Mouse (Mus musculus): Measurements from ENCODE around the gene Trip6. TPM values are rescaled to one million over a fixed set of nuclear protein-coding genes. Genes with fewer than 3 reads are reported as not detected.

The Trip6 gene
- polyA plus RNA-seq (2015; fragmentation: Nextera tagmentation; extraction: Ambion mirVana), result 63.9 and 64.8 TPM in 2 replicates

- peak within 1 kb of the TSS; percentile 72 for H3K9ac ChIP-seq
- peaks cover 14% of the 10 kb centered on the region for H3K36me3 ChIP-seq
- H3K27ac ChIP-seq, result peak within 1 kb of the TSS; percentile 91
- WGBS, result 17% methylated on average over 30 of the region's 30 CpGs
- H3K9me3 ChIP-seq, result no peaks in the 10 kb centered on the region
- peaks cover 37% of the 10 kb centered on the region for H3K4me1 ChIP-seq (replicated peaks)
- no peaks in the 10 kb centered on the region for H3K27me3 ChIP-seq (replicated peaks)
- ATAC-seq, result peak; percentile 90
- H3K4me3 ChIP-seq (replicated peaks), result peak within 1 kb of the TSS; percentile 64
- H3K4me2 ChIP-seq (replicated peaks), result peak within 1 kb of the TSS; percentile 78
Measured at GRCm38 (mm10) chr5:137314193-137315083, at the start of gene Trip6. Trip6 (minus strand) TSS chr5:137314404.

GRCm38 (mm10) chr5:137358382-137358781, 44.2 kb upstream of the Trip6 start:
- no peak for ATAC-seq
- H3K4me1 ChIP-seq (replicated peaks), result 0 out of 2 replicates have a peak, but pooled peaks cover 9% of the 10 kb centered on the region
- WGBS, result 31% methylated on average over 7 of the region's 7 CpGs

GRCm38 (mm10) chr5:137354091-137354490, 39.9 kb upstream of the Trip6 start:
- Histone ChIP-seq H3K9ac (no peak overlapping the region), H3K9me3 (no peaks in the 10 kb centered on the region), H3K4me1 (replicated peaks) (peaks cover 23% of the 10 kb centered on the region), H3K27ac (no peak overlapping the region), H3K4me3 (replicated peaks) (no peak overlapping the region), H3K4me2 (replicated peaks) (no peak overlapping the region), H3K36me3 (peaks cover 30% of the 10 kb centered on the region), H3K27me3 (replicated peaks) (no peaks in the 10 kb centered on the region)
- WGBS, result 85% methylated on average over 17 of the region's 17 CpGs
- ATAC-seq, result no peak

More at GRCm38 (mm10) chr5:137358382-137358781, 44.2 kb upstream of the Trip6 start:
- Histone ChIP-seq H3K4me3 (replicated peaks) (no peak overlapping the region), H3K4me2 (replicated peaks) (no peak overlapping the region), H3K9me3 (no peaks in the 10 kb centered on the region), H3K27me3 (replicated peaks) (no peaks in the 10 kb centered on the region), H3K36me3 (peaks cover 58% of the 10 kb centered on the region), H3K27ac (no peak overlapping the region), H3K9ac (no peak overlapping the region)

- Histone ChIP-seq H3K4me1 (replicated peaks) (peaks cover 35% of the 10 kb centered on the region), H3K9ac (peak overlapping the region; percentile 90), H3K36me3 (peaks cover 15% of the 10 kb centered on the region), H3K9me3 (no peaks in the 10 kb centered on the region), H3K27ac (0 out of 2 replicates have a peak overlapping the region, but pooled peaks have one; percentile 32), H3K4me2 (replicated peaks) (peak overlapping the region; percentile 93), H3K27me3 (replicated peaks) (no peaks in the 10 kb centered on the region), H3K4me3 (replicated peaks) (peak overlapping the region; percentile 76)
- 9% methylated on average over 16 of the region's 16 CpGs for WGBS
- no peak for ATAC-seq
Measured at GRCm38 (mm10) chr5:137352011-137352975, 38.1 kb upstream of the Trip6 start.

- H3K27me3 ChIP-seq (replicated peaks), result no peaks in the 10 kb centered on the region
- H3K4me3 ChIP-seq (replicated peaks), result peak overlapping the region; percentile 76
- H3K36me3 ChIP-seq, result peaks cover 14% of the 10 kb centered on the region
- peaks cover 38% of the 10 kb centered on the region for H3K4me1 ChIP-seq (replicated peaks)
- H3K9ac ChIP-seq, result peak overlapping the region; percentile 90
- no peak for ATAC-seq
- peak overlapping the region; percentile 97; the same call in 1 of the 2 replicates for H3K27ac ChIP-seq
- H3K4me2 ChIP-seq (replicated peaks), result peak overlapping the region; percentile 93
- no peaks in the 10 kb centered on the region for H3K9me3 ChIP-seq
- WGBS, result 14% methylated on average over 4 of the region's 4 CpGs
Measured at GRCm38 (mm10) chr5:137351394-137351793, 37.2 kb upstream of the Trip6 start.

GRCm38 (mm10) chr5:137351058-137351380, 36.8 kb upstream of the Trip6 start:
- Histone ChIP-seq H3K27ac (peak overlapping the region; percentile 97), H3K4me2 (replicated peaks) (peak overlapping the region; percentile 93), H3K9me3 (no peaks in the 10 kb centered on the region), H3K4me1 (replicated peaks) (peaks cover 40% of the 10 kb centered on the region), H3K9ac (peak overlapping the region; percentile 90), H3K4me3 (replicated peaks) (peak overlapping the region; percentile 76), H3K27me3 (replicated peaks) (no peaks in the 10 kb centered on the region), H3K36me3 (peaks cover 11% of the 10 kb centered on the region)
- WGBS, result under 1% methylated on average over 8 of the region's 8 CpGs
- no peak for ATAC-seq

- Histone ChIP-seq H3K27me3 (replicated peaks) (no peaks in the 10 kb centered on the region), H3K9ac (peak overlapping the region; percentile 90), H3K4me3 (replicated peaks) (peak overlapping the region; percentile 76), H3K4me1 (replicated peaks) (peaks cover 43% of the 10 kb centered on the region), H3K36me3 (peaks cover 9% of the 10 kb centered on the region), H3K4me2 (replicated peaks) (peak overlapping the region; percentile 93), H3K27ac (peak overlapping the region; percentile 97), H3K9me3 (no peaks in the 10 kb centered on the region)
- 0% methylated on average over 55 of the region's 55 CpGs for WGBS
- peak; percentile 48 for ATAC-seq
Measured at GRCm38 (mm10) chr5:137350205-137351057, 36.2 kb upstream of the Trip6 start.

- H3K36me3 ChIP-seq, result peaks cover 9% of the 10 kb centered on the region
- peak; percentile 94 for ATAC-seq
- H3K9me3 ChIP-seq, result no peaks in the 10 kb centered on the region
- peak within 1 kb of the TSS; percentile 76 for H3K4me3 ChIP-seq (replicated peaks)
- peak within 1 kb of the TSS; percentile 97 for H3K27ac ChIP-seq
- H3K4me2 ChIP-seq (replicated peaks), result peak within 1 kb of the TSS; percentile 93
- H3K9ac ChIP-seq, result peak within 1 kb of the TSS; percentile 90
- whole genome bisulfite sequencing, result under 1% methylated on average over 29 of the region's 32 CpGs
- H3K27me3 ChIP-seq (replicated peaks), result no peaks in the 10 kb centered on the region
- peaks cover 50% of the 10 kb centered on the region for H3K4me1 ChIP-seq (replicated peaks)
Measured at GRCm38 (mm10) chr5:137349384-137350204, 35.4 kb upstream of the Trip6 start, which contains the start of gene Ephb4. Ephb4 (plus strand) TSS chr5:137350109.

GRCm38 (mm10) chr5:137348482-137349383, 34.5 kb upstream of the Trip6 start:
- Histone ChIP-seq H3K4me2 (replicated peaks) (peak overlapping the region; percentile 93), H3K4me1 (replicated peaks) (peaks cover 47% of the 10 kb centered on the region), H3K36me3 (peaks cover 2% of the 10 kb centered on the region), H3K4me3 (replicated peaks) (peak overlapping the region; percentile 76), H3K27ac (peak overlapping the region; percentile 97), H3K27me3 (replicated peaks) (no peaks in the 10 kb centered on the region), H3K9me3 (no peaks in the 10 kb centered on the region), H3K9ac (peak overlapping the region; percentile 51)
- ATAC-seq, result no peak
- 4% methylated on average over 33 of the region's 33 CpGs for WGBS

- peaks cover 45% of the 10 kb centered on the region for H3K4me1 ChIP-seq (replicated peaks)
- H3K4me3 ChIP-seq (replicated peaks), result no peak overlapping the region
- no peaks in the 10 kb centered on the region for H3K36me3 ChIP-seq
- peak overlapping the region; percentile 97 for H3K27ac ChIP-seq
- no peaks in the 10 kb centered on the region for H3K9me3 ChIP-seq
- WGBS, result 18% methylated on average over 7 of the region's 7 CpGs
- H3K27me3 ChIP-seq (replicated peaks), result no peaks in the 10 kb centered on the region
- no peak for ATAC-seq
- no peak overlapping the region for H3K9ac ChIP-seq
- peak overlapping the region; percentile 93 for H3K4me2 ChIP-seq (replicated peaks)
Measured at GRCm38 (mm10) chr5:137347856-137348255, 33.7 kb upstream of the Trip6 start.

Data from intestine, embryonic 15.5 days (tissue).